Comparison of ENCODE assay signal across 8 mouse cellular contexts in the genomic region with DNA sequence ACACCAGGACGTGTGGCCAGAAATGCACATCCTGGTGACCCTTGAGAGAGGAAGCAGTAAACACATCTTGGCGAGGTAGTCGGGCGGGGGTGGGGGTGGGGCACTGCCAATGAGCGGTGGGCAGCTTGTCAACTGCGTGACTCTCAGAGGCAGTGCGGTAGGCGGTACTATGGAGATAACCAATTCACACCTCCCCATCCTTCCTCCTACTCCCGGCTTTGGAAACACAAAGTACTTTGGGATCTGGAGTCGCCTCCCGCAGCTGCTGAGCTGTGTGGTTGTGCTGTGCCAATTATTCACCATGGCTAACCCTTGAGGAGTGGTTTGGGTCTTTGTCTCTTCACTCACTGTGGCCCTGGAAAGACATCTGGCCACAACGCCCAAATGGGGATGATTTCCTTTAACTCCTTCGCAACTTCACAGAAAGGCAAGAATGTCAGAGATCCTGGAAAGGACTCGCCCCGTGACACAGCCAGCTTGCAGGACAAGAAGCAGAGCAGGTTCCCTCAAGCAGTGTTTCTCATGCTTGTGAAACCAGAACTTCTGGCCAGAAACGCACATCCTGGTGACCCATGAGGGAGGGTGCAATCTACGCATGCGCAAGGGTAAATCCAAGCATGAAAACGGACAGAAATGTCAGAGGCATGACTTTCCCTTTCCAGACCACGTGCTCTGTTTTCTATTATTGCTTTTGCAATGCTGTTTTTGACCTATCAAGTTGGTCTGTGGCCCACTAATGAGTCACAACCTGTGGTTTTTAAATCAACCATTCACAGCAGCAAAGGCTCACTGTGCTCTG. TPM values are rescaled to one million over a fixed set of nuclear protein-coding genes. Genes with fewer than 3 reads are reported as not detected.
A peak's percentile ranks its signal among the peaks of the same experiment; 100 is the strongest.
DNase-seq lines count a peak whose midpoint lies in the region; ATAC-seq and TF ChIP-seq lines count a peak whose summit lies in the region.

No protein-coding gene starts in this region.

- H3K4me2 ChIP-seq in hindbrain, embryonic 11.5 days (replicated peaks; ENCODE audit: low read depth, low read length): no peak overlapping the region; the same call in 1 of the 2 replicates
- H3K4me2 ChIP-seq in lung, embryonic 16.5 days (ENCODE audit: low read depth, low read length): peak overlapping the region; percentile 51

- no peak overlapping the region for H3K4me3 ChIP-seq in C2C12 (ENCODE audit: insufficient read depth, poor library complexity, severe bottlenecking)
- no peak overlapping the region for H3K4me3 ChIP-seq in hindbrain, embryonic 11.5 days (ENCODE audit: low read depth, low read length)
- peak overlapping the region; percentile 19 for H3K4me3 ChIP-seq in lung, embryonic 16.5 days (ENCODE audit: low read length)

- ATAC-seq in hindbrain, embryonic 11.5 days (ENCODE audit: low FRiP score): no peak
- ATAC-seq in lung, embryonic 16.5 days (ENCODE audit: low read depth): peak; percentile 28; the same call in 1 of the 2 replicates

- TF ChIP-seq CTCF in C2C12 (IDR thresholded peaks at IDR 0.05; ENCODE audit: control insufficient read depth, insufficient read depth, insufficient read length): no peak

- no peaks in the 10 kb centered on the region for H3K79me3 ChIP-seq in C2C12 (ENCODE audit: low read depth)

- H3K79me2 ChIP-seq in C2C12 (ENCODE audit: control insufficient read depth, insufficient read depth): no peaks in the 10 kb centered on the region

- DNase-seq in adrenal gland, postnatal 4 days (ENCODE audit: low spot score in 2 of 2): peak; percentile 20 to 66
- DNase-seq in frontal cortex, postnatal 14 days (ENCODE audit: low spot score in 2 of 2): peak; percentile 33 to 38
- DNase-seq in hindbrain, embryonic 11.5 days (ENCODE audit: low spot score): peak; percentile 21
- peak; percentile 86 for DNase-seq in layer of hippocampus, adult 9-11 months
- DNase-seq in ovary, postnatal 14 days (ENCODE audit: low spot score): peak; percentile 53
- peak; percentile 91 for DNase-seq in urinary bladder, postnatal 14 days (ENCODE audit: low spot score)

- no peak overlapping the region for H3ac ChIP-seq in C2C12 (ENCODE audit: control insufficient read depth, insufficient read length, low read depth)

- H3K9me3 ChIP-seq in hindbrain, embryonic 11.5 days (ENCODE audit: control insufficient read depth, low read length): no peaks in the 10 kb centered on the region
- H3K9me3 ChIP-seq in lung, embryonic 16.5 days (ENCODE audit: control insufficient read depth, low read length): no peaks in the 10 kb centered on the region

- no peaks in the 10 kb centered on the region for H3K36me3 ChIP-seq in C2C12 (ENCODE audit: control insufficient read depth, insufficient read depth)
- H3K36me3 ChIP-seq in hindbrain, embryonic 11.5 days (ENCODE audit: control insufficient read depth, insufficient read depth, low read length): no peaks in the 10 kb centered on the region
- H3K36me3 ChIP-seq in lung, embryonic 16.5 days (ENCODE audit: control insufficient read depth, insufficient read depth, low read length): no peaks in the 10 kb centered on the region

- no peak overlapping the region for H3K9ac ChIP-seq in hindbrain, embryonic 11.5 days (ENCODE audit: low read depth, low read length)
- peak overlapping the region; percentile 45; the same call in 1 of the 2 replicates for H3K9ac ChIP-seq in lung, embryonic 16.5 days (ENCODE audit: low read length)

- no peaks in the 10 kb centered on the region for H3K4me1 ChIP-seq in hindbrain, embryonic 11.5 days (replicated peaks; ENCODE audit: control insufficient read depth, insufficient read depth, low read length)
- peaks cover 11% of the 10 kb centered on the region for H3K4me1 ChIP-seq in lung, embryonic 16.5 days (replicated peaks; ENCODE audit: control insufficient read depth, insufficient read depth, low read length)

- H3K27ac ChIP-seq in hindbrain, embryonic 11.5 days (ENCODE audit: low read depth, low read length): no peak overlapping the region
- H3K27ac ChIP-seq in lung, embryonic 16.5 days (ENCODE audit: low read length): no peak overlapping the region

- WGBS in hindbrain, embryonic 11.5 days: 34% methylated on average over 20 of the region's 20 CpGs
- WGBS in lung, embryonic 16.5 days: 9% methylated on average over 20 of the region's 20 CpGs

- no peaks in the 10 kb centered on the region for H3K27me3 ChIP-seq in C2C12 (ENCODE audit: control insufficient read depth, insufficient read depth, insufficient read length)
- H3K27me3 ChIP-seq in hindbrain, embryonic 11.5 days (ENCODE audit: control insufficient read depth, insufficient read depth, low read length): no peaks in the 10 kb centered on the region
- H3K27me3 ChIP-seq in lung, embryonic 16.5 days (ENCODE audit: control insufficient read depth, insufficient read depth, low read depth, low read length): no peaks in the 10 kb centered on the region

TF ChIP-seq in C2C12, 6 proteins besides CTCF, POLR2A, EP300 and RAD21:
- TF ChIP-seq FOSL1 (IDR thresholded peaks at IDR 0.05; ENCODE audit: insufficient read depth, low read length, poor library complexity, severe bottlenecking) (peak; percentile 18), CEBPB (IDR thresholded peaks at IDR 0.05; ENCODE audit: low read depth) (peak; percentile 77), MYOD1 (IDR thresholded peaks at IDR 0.05; ENCODE audit: control insufficient read depth, insufficient read length, low read depth) (no peak), MYOG (IDR thresholded peaks at IDR 0.05; ENCODE audit: control insufficient read depth, extremely low read depth, insufficient read length) (no peak), MAX (IDR thresholded peaks at IDR 0.05) (peak; percentile 97), USF1 (IDR thresholded peaks at IDR 0.05; ENCODE audit: low read depth) (peak; percentile 98)

RNA-seq across cellular contexts. Expression of a gene that starts 32.7 kb away (rescaled TPM):
- polyA plus RNA-seq in C2C12 (2012; fragmentation: generic; extraction: Trizol): 6.2 TPM
- 10 to 100 TPM; 49.8 to 49.9 TPM for total RNA-seq in adrenal gland, postnatal 4 days (2021)
- polyA plus RNA-seq in hindbrain, embryonic 11.5 days (2014; fragmentation: Nextera tagmentation; extraction: Ambion mirVana): 22.9 and 23.4 TPM in 2 replicates
- 26.8 and 27.3 TPM in 2 replicates for polyA plus RNA-seq in lung, embryonic 16.5 days (2015; fragmentation: Nextera tagmentation; extraction: Ambion mirVana)

RNA-seq across cellular contexts. Expression of a gene that starts 41.3 kb away (rescaled TPM):
- polyA plus RNA-seq in C2C12 (2012; fragmentation: generic; extraction: Trizol): 39.9 TPM
- total RNA-seq in adrenal gland, postnatal 4 days (2021): 10 to 100 TPM; 85.9 to 87.7 TPM
- 99.3 and 107 TPM in 2 replicates for polyA plus RNA-seq in hindbrain, embryonic 11.5 days (2014; fragmentation: Nextera tagmentation; extraction: Ambion mirVana)
- 110 and 116 TPM in 2 replicates for polyA plus RNA-seq in lung, embryonic 16.5 days (2015; fragmentation: Nextera tagmentation; extraction: Ambion mirVana)

Comparison
In these comparisons a context has a peak if more than half of its experiments do, and no peak if none do; other contexts are left out.
1. DNase-seq: peak in every context shown above with its lines; median percentile 91 in urinary bladder, postnatal 14 days; 86 in layer of hippocampus, adult 9-11 months; 53 in ovary, postnatal 14 days; 43 in adrenal gland, postnatal 4 days; 36 in frontal cortex, postnatal 14 days; 21 in hindbrain, embryonic 11.5 days.